ENCODE assay signal across 24 mouse cellular contexts in genomic region chr5:70476076-70476475, GRCm38 (mm10).
DNase-seq lines count a peak whose midpoint lies in the region; ATAC-seq and TF ChIP-seq lines count a peak whose summit lies in the region.
"Had no signal": no experiment of that assay in that cellular context is flagged by ENCODE, and none has a peak within 500 bp of the region (broad histone marks: within the 10 kb centered on the region; RNA-seq: fewer than 3 reads in every experiment).

No protein-coding gene starts in this region.

- TF ChIP-seq POLR2A in kidney, adult 2 months (IDR thresholded peaks at IDR 0.05; ENCODE audit: low read depth, low read length), result no peak

- no peaks in the 10 kb centered on the region for H3K4me1 ChIP-seq in forebrain, embryonic 14.5 days (ENCODE audit: control insufficient read depth, insufficient read depth, low read length)
- no peaks in the 10 kb centered on the region for H3K4me1 ChIP-seq in forebrain, embryonic 13.5 days
- H3K4me1 ChIP-seq in kidney, adult 2 months (ENCODE audit: control insufficient read depth, insufficient read depth, low read length), result no peaks in the 10 kb centered on the region; the same call in 1 of the 2 replicates
- H3K4me1 ChIP-seq in kidney, embryonic 16.5 days (ENCODE audit: insufficient read depth, low read length), result no peaks in the 10 kb centered on the region
- H3K4me1 ChIP-seq in hindbrain, embryonic 14.5 days (replicated peaks; ENCODE audit: control insufficient read depth, insufficient read depth, low read length), result no peaks in the 10 kb centered on the region
- H3K4me1 ChIP-seq: embryonic facial prominence, embryonic 13.5 days; forebrain, embryonic 15.5 days; heart, embryonic 13.5 days had no signal

- H3K9ac ChIP-seq in forebrain, embryonic 14.5 days (ENCODE audit: low read length), result no peak overlapping the region
- no peak overlapping the region for H3K9ac ChIP-seq in forebrain, embryonic 13.5 days
- H3K9ac ChIP-seq in kidney, embryonic 16.5 days (replicated peaks; ENCODE audit: low read length), result no peak overlapping the region
- H3K9ac ChIP-seq in hindbrain, embryonic 14.5 days, result no peak overlapping the region
- H3K9ac ChIP-seq: embryonic facial prominence, embryonic 13.5 days; forebrain, embryonic 15.5 days; heart, embryonic 13.5 days had no signal

- peak; percentile 36 for DNase-seq in forebrain, embryonic 14.5 days (ENCODE audit: low spot score)
- DNase-seq in kidney, adult 2 months, result peak; percentile 62
- peak; percentile 4 to 17 for DNase-seq in left cerebral cortex, postnatal 14 days (ENCODE audit: low spot score in 2 of 2)
- no peak for DNase-seq in left cerebral cortex, adult 11 months (ENCODE audit: low spot score)
- no peak for DNase-seq in hindbrain, embryonic 14.5 days (ENCODE audit: low spot score)
- DNase-seq: adrenal gland, adult 8-10 months; adrenal gland, postnatal 36 days; B cell, adult 2 months; cerebellum, adult 18-20 months; cerebellum, adult 9-11 months; cerebellum, postnatal 36 days; gastrocnemius, adult 2 months; gastrocnemius, postnatal 36 days; heart, adult 11 months; heart, postnatal 36 days had no signal

- no peak overlapping the region for H3K4me3 ChIP-seq in forebrain, embryonic 14.5 days (ENCODE audit: low read depth, low read length)
- no peak overlapping the region for H3K4me3 ChIP-seq in forebrain, embryonic 13.5 days
- H3K4me3 ChIP-seq in kidney, adult 2 months (ENCODE audit: insufficient read depth, low read depth, low read length), result no peak overlapping the region
- no peak overlapping the region for H3K4me3 ChIP-seq in kidney, embryonic 16.5 days (ENCODE audit: low read length)
- no peak overlapping the region for H3K4me3 ChIP-seq in hindbrain, embryonic 14.5 days (replicated peaks; ENCODE audit: low read length)
- H3K4me3 ChIP-seq: embryonic facial prominence, embryonic 13.5 days; forebrain, embryonic 15.5 days; gastrocnemius, adult 2 months; heart, embryonic 13.5 days had no signal

- intact Hi-C loops in left cerebral cortex, postnatal 14 days (cut with DNase I), result no loop called here

- WGBS in forebrain, embryonic 14.5 days, result 83% methylated on average over 4 of the region's 4 CpGs
- 88% methylated on average over 4 of the region's 4 CpGs for WGBS in forebrain, embryonic 13.5 days
- WGBS in kidney, adult 2 months, result 68% methylated on average over 4 of the region's 4 CpGs
- WGBS in kidney, embryonic 16.5 days, result 84% methylated on average over 4 of the region's 4 CpGs
- 93% methylated on average over 4 of the region's 4 CpGs for whole genome bisulfite sequencing in hindbrain, embryonic 14.5 days

- H3K9me3 ChIP-seq in forebrain, embryonic 14.5 days (replicated peaks; ENCODE audit: control insufficient read depth, low read length), result no peaks in the 10 kb centered on the region
- H3K9me3 ChIP-seq in forebrain, embryonic 13.5 days (replicated peaks), result no peaks in the 10 kb centered on the region
- H3K9me3 ChIP-seq in kidney, embryonic 16.5 days (ENCODE audit: low read length), result no peaks in the 10 kb centered on the region
- H3K9me3 ChIP-seq in hindbrain, embryonic 14.5 days (ENCODE audit: control insufficient read depth, low read length), result no peaks in the 10 kb centered on the region
- H3K9me3 ChIP-seq: embryonic facial prominence, embryonic 13.5 days; forebrain, embryonic 15.5 days; G1E; heart, embryonic 13.5 days had no signal

- no peak overlapping the region for H3K27ac ChIP-seq in forebrain, embryonic 14.5 days (ENCODE audit: low read depth, low read length)
- no peak overlapping the region for H3K27ac ChIP-seq in forebrain, embryonic 13.5 days
- H3K27ac ChIP-seq in kidney, adult 2 months (ENCODE audit: insufficient read depth, low read depth, low read length), result no peak overlapping the region
- no peak overlapping the region for H3K27ac ChIP-seq in kidney, embryonic 16.5 days (ENCODE audit: low read length)
- no peak overlapping the region for H3K27ac ChIP-seq in hindbrain, embryonic 14.5 days
- H3K27ac ChIP-seq: embryonic facial prominence, embryonic 13.5 days; forebrain, embryonic 15.5 days; gastrocnemius, adult 2 months; heart, embryonic 13.5 days had no signal

- H3K36me3 ChIP-seq in forebrain, embryonic 14.5 days (ENCODE audit: control insufficient read depth, insufficient read depth, low read length), result no peaks in the 10 kb centered on the region
- no peaks in the 10 kb centered on the region for H3K36me3 ChIP-seq in forebrain, embryonic 13.5 days (ENCODE audit: poor library complexity, severe bottlenecking)
- no peaks in the 10 kb centered on the region for H3K36me3 ChIP-seq in kidney, adult 2 months (ENCODE audit: control insufficient read depth, insufficient read depth, low read length)
- no peaks in the 10 kb centered on the region for H3K36me3 ChIP-seq in kidney, embryonic 16.5 days (ENCODE audit: insufficient read depth, low read length)
- H3K36me3 ChIP-seq in hindbrain, embryonic 14.5 days (replicated peaks; ENCODE audit: control insufficient read depth, insufficient read depth), result no peaks in the 10 kb centered on the region
- H3K36me3 ChIP-seq: embryonic facial prominence, embryonic 13.5 days; forebrain, embryonic 15.5 days; G1E; heart, embryonic 13.5 days had no signal

- ATAC-seq in forebrain, embryonic 14.5 days, result no peak
- ATAC-seq in forebrain, embryonic 13.5 days, result no peak
- ATAC-seq in kidney, embryonic 16.5 days (ENCODE audit: low FRiP score, low TSS enrichment), result no peak
- ATAC-seq in hindbrain, embryonic 14.5 days (ENCODE audit: low FRiP score), result no peak
- ATAC-seq: CD4-positive, CD25-positive, alpha-beta regulatory T cell, adult 4 months; forebrain, embryonic 15.5 days; hindbrain, embryonic 16.5 days; inflammation-experienced regulatory T-cells, adult 6 months had no signal

- no peak for TF ChIP-seq CTCF in kidney, adult 2 months (conservative IDR thresholded peaks at IDR 0.05; ENCODE audit: insufficient read depth, insufficient read length, low read depth, low read length)

- H3K27me3 ChIP-seq in forebrain, embryonic 14.5 days (replicated peaks; ENCODE audit: control insufficient read depth, insufficient read depth, low read length), result no peaks in the 10 kb centered on the region
- H3K27me3 ChIP-seq in forebrain, embryonic 13.5 days, result no peaks in the 10 kb centered on the region
- no peaks in the 10 kb centered on the region for H3K27me3 ChIP-seq in kidney, adult 2 months (replicated peaks; ENCODE audit: control insufficient read depth, insufficient read depth, low read length)
- H3K27me3 ChIP-seq in kidney, embryonic 16.5 days (ENCODE audit: insufficient read depth, low read length), result no peaks in the 10 kb centered on the region
- H3K27me3 ChIP-seq in hindbrain, embryonic 14.5 days (ENCODE audit: control insufficient read depth, insufficient read depth, low read length), result no peaks in the 10 kb centered on the region
- H3K27me3 ChIP-seq: embryonic facial prominence, embryonic 13.5 days; forebrain, embryonic 15.5 days; heart, embryonic 13.5 days had no signal

- H3K4me2 ChIP-seq in forebrain, embryonic 14.5 days (ENCODE audit: low read length), result no peak overlapping the region
- no peak overlapping the region for H3K4me2 ChIP-seq in forebrain, embryonic 13.5 days
- no peak overlapping the region for H3K4me2 ChIP-seq in kidney, embryonic 16.5 days (replicated peaks; ENCODE audit: low read depth, low read length)
- no peak overlapping the region for H3K4me2 ChIP-seq in hindbrain, embryonic 14.5 days (replicated peaks)
- H3K4me2 ChIP-seq: embryonic facial prominence, embryonic 13.5 days; forebrain, embryonic 15.5 days; heart, embryonic 13.5 days had no signal

Comparison
In these comparisons a context has a peak if more than half of its experiments do, and no peak if none do; other contexts are left out.
1. DNase-seq: peak in forebrain, embryonic 14.5 days (single experiment), kidney, adult 2 months (single experiment) and left cerebral cortex, postnatal 14 days (2 of 2); none in left cerebral cortex, adult 11 months (single experiment) and hindbrain, embryonic 14.5 days (single experiment).